In genomic region chr14:8218730-8219380, GRCm38 (mm10) we compare ENCODE assay signal across 9 mouse cellular contexts. TPM values are rescaled to one million over a fixed set of nuclear protein-coding genes. Genes with fewer than 3 reads are reported as not detected.
A peak's percentile ranks its signal among the peaks of the same experiment; 100 is the strongest.
DNase-seq lines count a peak whose midpoint lies in the region; ATAC-seq and TF ChIP-seq lines count a peak whose summit lies in the region.
"Had no signal": no experiment of that assay in that cellular context is flagged by ENCODE, and none has a peak within 500 bp of the region (broad histone marks: within the 10 kb centered on the region; RNA-seq: fewer than 3 reads in every experiment).

No protein-coding gene starts in this region.

- DNase-seq in CH12.LX (ENCODE audit: extremely low read depth): peak; percentile 49
- DNase-seq in brain, embryonic 14.5 days (ENCODE audit: low read depth): peak; percentile 88
- DNase-seq in kidney, postnatal 36 days: peak; percentile 18 to 20
- no peak for DNase-seq in frontal cortex, postnatal 25 days (ENCODE audit: low spot score in 2 of 2)
- DNase-seq in layer of hippocampus, postnatal 36 days: no peak
- no peak for DNase-seq in heart, postnatal 36 days
- no peak for DNase-seq in heart, embryonic 10.5 days (ENCODE audit: low spot score)

- H3K9ac ChIP-seq in CH12.LX (ENCODE audit: insufficient read depth, low read depth): 0 out of 2 replicates have a peak overlapping the region, but pooled peaks have one; percentile 3
- no peak overlapping the region for H3K9ac ChIP-seq in forebrain, embryonic 12.5 days

- TF ChIP-seq EP300 in CH12.LX (IDR thresholded peaks at IDR 0.05; ENCODE audit: low read length): peak; percentile 40; the same call in 1 of the 2 replicates

- peak overlapping the region; percentile 85 for H3K4me2 ChIP-seq in CH12.LX (ENCODE audit: insufficient read depth, low read depth, poor library complexity, severe bottlenecking)
- peak overlapping the region; percentile 29 for H3K4me2 ChIP-seq in forebrain, embryonic 12.5 days

- peaks cover 0 to 4% of the 10 kb centered on the region in 2 experiments for H3K36me3 ChIP-seq in CH12.LX (replicated peaks in 1 of 2; ENCODE audit: control insufficient read depth in 1 of 2, insufficient read depth in 1 of 2, low read length in 1 of 2)
- peaks cover 3% of the 10 kb centered on the region; the same call in 1 of the 2 replicates for H3K36me3 ChIP-seq in forebrain, embryonic 12.5 days (replicated peaks)
- H3K36me3 ChIP-seq in heart, embryonic 10.5 days: peaks cover 11% of the 10 kb centered on the region

- H3K27ac ChIP-seq in CH12.LX (ENCODE audit: insufficient read depth, low read depth): no peak overlapping the region
- peak overlapping the region; percentile 71 for H3K27ac ChIP-seq in forebrain, embryonic 12.5 days
- no peak overlapping the region for H3K27ac ChIP-seq in heart, embryonic 10.5 days
- H3K27ac ChIP-seq: macrophage had no signal

- TF ChIP-seq POLR2A in CH12.LX (IDR thresholded peaks at IDR 0.05; ENCODE audit: low read depth, low read length): no peak
- TF ChIP-seq POLR2A in brain, embryonic 14.5 days (IDR thresholded peaks at IDR 0.05; ENCODE audit: borderline replicate concordance, extremely low read depth, insufficient read depth, insufficient read length, poor library complexity, severe bottlenecking): no peak

- no peak for TF ChIP-seq RAD21 in CH12.LX (IDR thresholded peaks at IDR 0.05; ENCODE audit: low read depth, low read length)

- dilution Hi-C loops in CH12.LX (cut with MboI; ENCODE audit: extremely low pct_ligation_motif_present, extremely low pct_unique_long_range_greater_than_20kb, low sequenced_read_pairs): no loop called here

- H3K4me1 ChIP-seq in CH12.LX (ENCODE audit: control insufficient read depth in 1 of 2, insufficient read depth in 2 of 2): peaks cover 4 to 26% of the 10 kb centered on the region in 2 experiments
- H3K4me1 ChIP-seq in forebrain, embryonic 12.5 days: peaks cover 33% of the 10 kb centered on the region
- H3K4me1 ChIP-seq in heart, embryonic 10.5 days: peaks cover 16% of the 10 kb centered on the region

- H3K27me3 ChIP-seq in CH12.LX (replicated peaks): peaks cover 7% of the 10 kb centered on the region
- peaks cover 20% of the 10 kb centered on the region for H3K27me3 ChIP-seq in forebrain, embryonic 12.5 days
- no peaks in the 10 kb centered on the region for H3K27me3 ChIP-seq in heart, embryonic 10.5 days (ENCODE audit: insufficient read depth, poor library complexity, severe bottlenecking)

- ATAC-seq in forebrain, embryonic 12.5 days (ENCODE audit: low FRiP score): no peak

- WGBS in forebrain, embryonic 12.5 days: 4% methylated on average over 10 of the region's 10 CpGs
- 39% methylated on average over 10 of the region's 10 CpGs for WGBS in heart, embryonic 10.5 days

- in situ Hi-C loops in CH12.LX (cut with MboI; ENCODE audit: low pct_ligation_motif_present, low pct_unique_long_range_greater_than_20kb, low sequenced_read_pairs): no loop called here

- intact Hi-C loops in heart, postnatal 36 days (cut with DNase I): loop anchor here (5.0 kb wide), 2 partner anchors 127 to 128 kb away; no protein-coding TSS in a partner anchor

- no peaks in the 10 kb centered on the region for H3K9me3 ChIP-seq in CH12.LX (replicated peaks; ENCODE audit: low read length)
- no peaks in the 10 kb centered on the region for H3K9me3 ChIP-seq in forebrain, embryonic 12.5 days
- no peaks in the 10 kb centered on the region for H3K9me3 ChIP-seq in heart, embryonic 10.5 days

- no peak for TF ChIP-seq CTCF in CH12.LX (conservative IDR thresholded peaks at IDR 0.05 in 1 of 2, IDR thresholded peaks at IDR 0.05 in 1 of 2; ENCODE audit: low read depth in 2 of 2, low read length in 2 of 2)
- TF ChIP-seq CTCF in brain, embryonic 14.5 days (IDR thresholded peaks at IDR 0.05; ENCODE audit: borderline replicate concordance, extremely low read depth, insufficient read depth, insufficient read length): no peak

- H3K4me3 ChIP-seq in CH12.LX (replicated peaks in 1 of 3; ENCODE audit: low read depth in 2 of 3, low read length in 2 of 3, poor library complexity in 1 of 3): no peak overlapping the region
- no peak overlapping the region for H3K4me3 ChIP-seq in forebrain, embryonic 12.5 days (replicated peaks)
- H3K4me3 ChIP-seq in heart, embryonic 10.5 days: no peak overlapping the region

- H3K79me2 ChIP-seq in CH12.LX (replicated peaks; ENCODE audit: control insufficient read depth, extremely low read depth, insufficient read depth, poor library complexity, severe bottlenecking): no peaks in the 10 kb centered on the region

TF ChIP-seq in CH12.LX, 34 proteins besides CTCF, POLR2A, EP300 and RAD21:
- TF ChIP-seq KAT2A (IDR thresholded peaks at IDR 0.05; ENCODE audit: insufficient replicate concordance, low read length) (no peak), MEF2A (IDR thresholded peaks at IDR 0.05; ENCODE audit: borderline replicate concordance, low read depth, low read length) (no peak)

RNA-seq across cellular contexts. Expression of gene Kctd6, which starts 4.9 kb away (rescaled TPM):
- total RNA-seq in CH12.LX (2012; rRNA removed): 1.7 and 2.9 TPM in 2 replicates
- 3.7 and 3.8 TPM in 2 replicates for total RNA-seq in CH12.LX (2014; rRNA removed)
- polyA plus RNA-seq in CH12.LX (2012; ENCODE audit: insufficient read length, low read depth): 3.3 and 4.2 TPM in 2 replicates
- 15.0 and 16.9 TPM in 2 replicates for polyA plus RNA-seq in brain, embryonic 14.5 days (2012; rRNA removed)
- 6.7 and 14.8 TPM in 2 replicates for polyA plus RNA-seq in forebrain, embryonic 12.5 days (2016; fragmentation: Nextera tagmentation; extraction: Ambion mirVana)
- 10 to 100 TPM; 76.1 to 78.8 TPM for total RNA-seq in layer of hippocampus, postnatal 36 days (2021)
- 1 to 10 TPM; 9.3 to 9.5 TPM for total RNA-seq in heart, postnatal 36 days (2021)
- 3.5 and 7.2 TPM in 2 replicates for polyA plus RNA-seq in heart, embryonic 10.5 days (2016; fragmentation: Nextera tagmentation; extraction: Ambion mirVana)

RNA-seq across cellular contexts. Expression of gene Acox2, which starts 40.3 kb away (rescaled TPM):
- total RNA-seq in CH12.LX (2012; rRNA removed): not detected in 2 replicates
- not detected in 2 replicates for total RNA-seq in CH12.LX (2014; rRNA removed)
- not detected in 2 replicates for polyA plus RNA-seq in CH12.LX (2012; ENCODE audit: insufficient read length, low read depth)
- not detected in 2 replicates for polyA plus RNA-seq in brain, embryonic 14.5 days (2012; rRNA removed)
- 0.21 TPM in 1 of 2 replicates, not detected in the other for polyA plus RNA-seq in forebrain, embryonic 12.5 days (2016; fragmentation: Nextera tagmentation; extraction: Ambion mirVana)
- not detected for total RNA-seq in layer of hippocampus, postnatal 36 days (2021)
- under 1 TPM; 0.27 to 0.61 TPM for total RNA-seq in heart, postnatal 36 days (2021)
- 0.19 and 0.36 TPM in 2 replicates for polyA plus RNA-seq in heart, embryonic 10.5 days (2016; fragmentation: Nextera tagmentation; extraction: Ambion mirVana)
- polyA plus RNA-seq: macrophage had no signal

RNA-seq across cellular contexts. Expression of gene Pdhb, which starts 46.0 kb away (rescaled TPM):
- total RNA-seq in CH12.LX (2012; rRNA removed) (100 and 108 TPM in 2 replicates), CH12.LX (2014; rRNA removed) (205 and 223 TPM in 2 replicates)
- 122 and 132 TPM in 2 replicates for polyA plus RNA-seq in CH12.LX (2012; ENCODE audit: insufficient read length, low read depth)
- polyA plus RNA-seq in brain, embryonic 14.5 days (2012; rRNA removed): 158 and 181 TPM in 2 replicates
- 199 and 211 TPM in 2 replicates for polyA plus RNA-seq in forebrain, embryonic 12.5 days (2016; fragmentation: Nextera tagmentation; extraction: Ambion mirVana)
- total RNA-seq in layer of hippocampus, postnatal 36 days (2021): 100 to 1,000 TPM; 185 to 197 TPM
- 100 to 1,000 TPM; 843 to 906 TPM for total RNA-seq in heart, postnatal 36 days (2021)
- polyA plus RNA-seq in heart, embryonic 10.5 days (2016; fragmentation: Nextera tagmentation; extraction: Ambion mirVana): 332 and 445 TPM in 2 replicates

Comparison
In these comparisons a context has a peak if more than half of its experiments do, and no peak if none do; other contexts are left out.
1. DNase-seq: peak in CH12.LX (single experiment), brain, embryonic 14.5 days (single experiment) and kidney, postnatal 36 days (2 of 2); none in frontal cortex, postnatal 25 days (0 of 2), layer of hippocampus, postnatal 36 days (0 of 2), heart, postnatal 36 days (0 of 2) and heart, embryonic 10.5 days (single experiment).